Mouse (Mus musculus) spleen, postnatal 4 days (tissue): ENCODE data around the gene 6430548M08Rik.
A peak's percentile ranks its signal among the peaks of the same experiment; 100 is the strongest.

ENCODE experiments used
- DNase-seq, 2 experiments: peaks; one replicate each; pipeline ENCODE4 v3.0.0; 2022; ENCODE audit warnings: low spot score in 2 of 2

The 6430548M08Rik gene

GRCm38 (mm10) chr8:120181861-120182414 lies 68.0 kb downstream of the 6430548M08Rik start:
- no peak for DNase-seq

GRCm38 (mm10) chr8:120184366-120184765 lies 70.4 kb downstream of the 6430548M08Rik start:
- DNase-seq = no peak

GRCm38 (mm10) chr8:120184850-120185792 lies 71.2 kb downstream of the 6430548M08Rik start:
- DNase-seq = no peak

GRCm38 (mm10) chr8:120186454-120186853 lies 72.5 kb downstream of the 6430548M08Rik start:
- DNase-seq = no peak

GRCm38 (mm10) chr8:120188510-120188909 lies 74.6 kb downstream of the 6430548M08Rik start:
- no peak for DNase-seq

- DNase-seq = no peak
Observed at GRCm38 (mm10) chr8:120189440-120189839, 75.5 kb downstream of the 6430548M08Rik start.

- DNase-seq = no peak
Observed at GRCm38 (mm10) chr8:120190107-120190809, 76.3 kb downstream of the 6430548M08Rik start.

GRCm38 (mm10) chr8:120190810-120191413 lies 77.0 kb downstream of the 6430548M08Rik start:
- no peak for DNase-seq

- DNase-seq = no peak
Observed at GRCm38 (mm10) chr8:120191633-120192032, 77.7 kb downstream of the 6430548M08Rik start.

- no peak for DNase-seq
Observed at GRCm38 (mm10) chr8:120192118-120192517, 78.2 kb downstream of the 6430548M08Rik start.

GRCm38 (mm10) chr8:120201351-120201750 lies 87.4 kb downstream of the 6430548M08Rik start:
- DNase-seq = no peak

- DNase-seq = no peak
Observed at GRCm38 (mm10) chr8:120202546-120202945, 88.6 kb downstream of the 6430548M08Rik start.

GRCm38 (mm10) chr8:120204736-120205360 lies 90.9 kb downstream of the 6430548M08Rik start:
- no peak for DNase-seq

GRCm38 (mm10) chr8:120205916-120206315 lies 92.0 kb downstream of the 6430548M08Rik start:
- DNase-seq = no peak

GRCm38 (mm10) chr8:120207364-120207763 lies 93.4 kb downstream of the 6430548M08Rik start:
- DNase-seq = no peak

GRCm38 (mm10) chr8:120208113-120208512 lies 94.2 kb downstream of the 6430548M08Rik start:
- DNase-seq = no peak

- DNase-seq = no peak
Observed at GRCm38 (mm10) chr8:120211345-120211744, 97.4 kb downstream of the 6430548M08Rik start.

- DNase-seq = no peak
Observed at GRCm38 (mm10) chr8:120212596-120212995, 98.6 kb downstream of the 6430548M08Rik start.

- DNase-seq = no peak
Observed at GRCm38 (mm10) chr8:120213229-120213628, 99.3 kb downstream of the 6430548M08Rik start.

GRCm38 (mm10) chr8:120213939-120214338 lies 100.0 kb downstream of the 6430548M08Rik start:
- DNase-seq = peak in 1 of 2 experiments; percentile 21
